Comparison of ENCODE assay signal across 10 mouse cellular contexts in the genomic region with DNA sequence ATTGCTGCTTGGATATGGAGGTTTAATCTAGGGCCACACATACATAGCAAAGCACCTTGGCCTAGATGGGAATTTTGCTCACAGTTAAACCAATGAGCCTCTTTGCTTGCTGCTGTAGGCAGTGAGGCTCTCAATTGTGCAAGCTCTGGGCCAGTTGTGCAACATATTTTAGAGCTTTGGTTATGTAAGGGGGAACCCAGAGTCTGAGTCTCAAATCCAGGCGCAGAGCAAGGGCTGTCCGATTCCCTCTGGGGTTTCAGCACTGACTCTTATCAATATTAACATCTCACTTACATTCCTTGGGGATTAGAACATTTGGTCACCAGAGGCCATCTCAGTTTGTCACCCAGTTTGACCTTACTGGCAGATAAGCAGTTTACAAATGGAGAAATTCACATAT. TPM values are rescaled to one million over a fixed set of nuclear protein-coding genes. Genes with fewer than 3 reads are reported as not detected.
A peak's percentile ranks its signal among the peaks of the same experiment; 100 is the strongest.
DNase-seq lines count a peak whose midpoint lies in the region; ATAC-seq and TF ChIP-seq lines count a peak whose summit lies in the region.
"Had no signal": no experiment of that assay in that cellular context is flagged by ENCODE, and none has a peak within 500 bp of the region (broad histone marks: within the 10 kb centered on the region; RNA-seq: fewer than 3 reads in every experiment).

No protein-coding gene starts in this region.

- WGBS in kidney, adult 2 months: 41% methylated on average over 2 of the region's 2 CpGs
- 49% methylated on average over 2 of the region's 2 CpGs for WGBS in liver, embryonic 15.5 days (ENCODE audit: insufficient replicate concordance)
- WGBS in stomach, embryonic 15.5 days: 66% methylated on average over 2 of the region's 2 CpGs

- H3K9ac ChIP-seq in liver, embryonic 15.5 days: no peak overlapping the region
- no peak overlapping the region for H3K9ac ChIP-seq in stomach, embryonic 15.5 days
- H3K9ac ChIP-seq: limb, embryonic 13.5 days had no signal

- peak; percentile 51 for DNase-seq in kidney, adult 2 months
- DNase-seq in kidney, postnatal 4 days: no peak
- DNase-seq in embryo, embryonic 11 days: no peak
- DNase-seq in frontal cortex, postnatal 36 days (ENCODE audit: low spot score in 2 of 2): no peak
- DNase-seq in spleen, postnatal 4 days (ENCODE audit: low spot score in 2 of 2): no peak

- no peak overlapping the region for H3K4me3 ChIP-seq in kidney, adult 2 months (ENCODE audit: insufficient read depth, low read depth, low read length)
- H3K4me3 ChIP-seq in liver, embryonic 15.5 days (replicated peaks): no peak overlapping the region
- H3K4me3 ChIP-seq in stomach, embryonic 15.5 days (replicated peaks): no peak overlapping the region
- H3K4me3 ChIP-seq: erythroblast, embryonic 14.5 days; limb, embryonic 13.5 days had no signal

- H3K9me3 ChIP-seq in liver, embryonic 15.5 days (replicated peaks): no peaks in the 10 kb centered on the region
- no peaks in the 10 kb centered on the region for H3K9me3 ChIP-seq in stomach, embryonic 15.5 days

- H3K4me2 ChIP-seq in liver, embryonic 15.5 days: no peak overlapping the region
- H3K4me2 ChIP-seq in stomach, embryonic 15.5 days: no peak overlapping the region
- H3K4me2 ChIP-seq: limb, embryonic 13.5 days had no signal

- peak overlapping the region; percentile 0 for H3K27ac ChIP-seq in kidney, adult 2 months (ENCODE audit: insufficient read depth, low read depth, low read length)
- peak overlapping the region; percentile 69 for H3K27ac ChIP-seq in liver, embryonic 15.5 days (replicated peaks)
- H3K27ac ChIP-seq in stomach, embryonic 15.5 days: no peak overlapping the region
- H3K27ac ChIP-seq: limb, embryonic 13.5 days had no signal

- peaks cover 34% of the 10 kb centered on the region for H3K4me1 ChIP-seq in kidney, adult 2 months (ENCODE audit: control insufficient read depth, insufficient read depth, low read length)
- H3K4me1 ChIP-seq in liver, embryonic 15.5 days (replicated peaks): peaks cover 38% of the 10 kb centered on the region
- peaks cover 15% of the 10 kb centered on the region; the same call in 1 of the 2 replicates for H3K4me1 ChIP-seq in stomach, embryonic 15.5 days

- no peak for TF ChIP-seq POLR2A in kidney, adult 2 months (IDR thresholded peaks at IDR 0.05; ENCODE audit: low read depth, low read length)

- peak; percentile 40 for ATAC-seq in common myeloid progenitor, adult 5-6 weeks (replicated peaks; ENCODE audit: low read depth, poor library complexity, severe bottlenecking)
- peak; percentile 62 for ATAC-seq in liver, embryonic 15.5 days (ENCODE audit: insufficient read depth)
- 0 out of 2 replicates have a peak, but pooled peaks have one; percentile 12 for ATAC-seq in stomach, embryonic 15.5 days (ENCODE audit: insufficient read depth, low FRiP score, low read depth)

- H3K27me3 ChIP-seq in kidney, adult 2 months (replicated peaks; ENCODE audit: control insufficient read depth, insufficient read depth, low read length): no peaks in the 10 kb centered on the region
- no peaks in the 10 kb centered on the region for H3K27me3 ChIP-seq in liver, embryonic 15.5 days
- no peaks in the 10 kb centered on the region for H3K27me3 ChIP-seq in stomach, embryonic 15.5 days (replicated peaks)
- H3K27me3 ChIP-seq: limb, embryonic 13.5 days had no signal

- no peak for TF ChIP-seq CTCF in kidney, adult 2 months (conservative IDR thresholded peaks at IDR 0.05; ENCODE audit: insufficient read depth, insufficient read length, low read depth, low read length)

- H3K36me3 ChIP-seq in kidney, adult 2 months (ENCODE audit: control insufficient read depth, insufficient read depth, low read length): no peaks in the 10 kb centered on the region
- H3K36me3 ChIP-seq in liver, embryonic 15.5 days (replicated peaks): 0 out of 2 replicates have a peak, but pooled peaks cover 6% of the 10 kb centered on the region
- no peaks in the 10 kb centered on the region; the same call in 1 of the 2 replicates for H3K36me3 ChIP-seq in stomach, embryonic 15.5 days

RNA-seq across cellular contexts. Expression of gene Aco1, which starts 13.3 kb away (rescaled TPM):
- 179 and 182 TPM in 2 replicates for polyA plus RNA-seq in kidney, adult 2 months (2012; rRNA removed)
- total RNA-seq in common myeloid progenitor, adult 5-6 weeks (2017): 25.1 and 30.6 TPM in 2 replicates
- polyA plus RNA-seq in liver, embryonic 15.5 days (2015; fragmentation: Nextera tagmentation; extraction: Ambion mirVana): 34.1 and 43.6 TPM in 2 replicates
- 55.0 and 64.9 TPM in 2 replicates for polyA plus RNA-seq in stomach, embryonic 15.5 days (2015; fragmentation: Nextera tagmentation; extraction: Ambion mirVana)

Comparison
In these comparisons a context has a peak if more than half of its experiments do, and no peak if none do; other contexts are left out.
1. ATAC-seq: peak in every context shown above with its lines; median percentile 62 in liver, embryonic 15.5 days; 40 in common myeloid progenitor, adult 5-6 weeks; 12 in stomach, embryonic 15.5 days.